Mouse (Mus musculus) ES-Bruce4 (cell line): ENCODE results near the gene Setd5. TPM values are rescaled to one million over a fixed set of nuclear protein-coding genes. Genes with fewer than 3 reads are reported as not detected.

Experiments
- H3K27ac ChIP-seq: 2 replicates; pipeline ENCODE4 v1.5.1; 2012; ENCODE audit warnings: low read length, inconsistent platforms; ENCODE audit not compliant: insufficient read depth
- H3K27me3 ChIP-seq: 2 replicates; pipeline ENCODE4 v1.6.1; 2012; ENCODE audit warnings: mild to moderate bottlenecking, low read length, inconsistent platforms; ENCODE audit not compliant: control insufficient read depth, poor library complexity, insufficient read depth, severe bottlenecking
- H3K36me3 ChIP-seq: 2 replicates; pipeline ENCODE4 v1.6.1; 2012; ENCODE audit warnings: inconsistent platforms, mild to moderate bottlenecking, low read length, moderate library complexity; ENCODE audit not compliant: control insufficient read depth, poor library complexity, insufficient read depth, severe bottlenecking
- H3K4me1 ChIP-seq: one replicate; pipeline ENCODE4 v1.8.1; 2011; ENCODE audit warnings: low read length; ENCODE audit not compliant: control insufficient read depth, insufficient read depth
- H3K4me3 ChIP-seq: 2 replicates; pipeline ENCODE4 v1.5.1; 2011; ENCODE audit warnings: low read depth, mild to moderate bottlenecking, low read length
- H3K9ac ChIP-seq: 2 replicates; pipeline ENCODE4 v1.6.1; 2012; ENCODE audit warnings: low read depth, mild to moderate bottlenecking, inconsistent platforms; ENCODE audit not compliant: poor library complexity, severe bottlenecking
- H3K9me3 ChIP-seq: replicated peaks from 2 replicates; pipeline ENCODE4 v1.6.1; 2012; ENCODE audit warnings: mild to moderate bottlenecking, low read length, inconsistent platforms; ENCODE audit not compliant: control insufficient read depth, poor library complexity, insufficient read depth, severe bottlenecking
- CTCF ChIP-seq: IDR thresholded peaks from one replicate; pipeline ENCODE4 v1.8.1; 2011; ENCODE audit warnings: low read depth, low read length
- EP300 ChIP-seq: IDR thresholded peaks from 2 replicates; pipeline ENCODE4 v1.6.1; 2011; ENCODE audit warnings: low read depth, low read length; ENCODE audit not compliant: insufficient read depth
- POLR2A ChIP-seq: IDR thresholded peaks from one replicate; pipeline ENCODE4 v1.8.1; 2011; ENCODE audit warnings: low read length; ENCODE audit not compliant: insufficient read depth
- polyA plus RNA-seq: library from polyadenylated mRNA; stranded (reverse); fragments of >200 nt; gene quantifications from 2 replicates; pipeline ENCODE4 v1.2.4, GENCODE M21; 2011; ENCODE audit warnings: low read depth; ENCODE audit not compliant: missing spikeins, insufficient read depth, insufficient read length

Gene Setd5
- polyA plus RNA-seq, 1 experiment = 233 TPM

GRCm38 (mm10) chr6:113154886-113155285, 77.7 kb downstream of the Setd5 start:
- H3K27ac ChIP-seq = no peak overlapping the region
- no peaks in the 10 kb centered on the region for H3K9me3 ChIP-seq
- no peak overlapping the region for H3K4me3 ChIP-seq
- H3K27me3 ChIP-seq = no peaks in the 10 kb centered on the region
- no peaks in the 10 kb centered on the region for H3K4me1 ChIP-seq
- peaks cover 47% of the 10 kb centered on the region for H3K36me3 ChIP-seq
- no peak overlapping the region for H3K9ac ChIP-seq
- TF ChIP-seq EP300 (no peak), POLR2A (no peak), CTCF (no peak)

GRCm38 (mm10) chr6:113156064-113156463, 78.9 kb downstream of the Setd5 start:
- H3K36me3 ChIP-seq = peaks cover 37% of the 10 kb centered on the region
- no peak overlapping the region for H3K27ac ChIP-seq
- no peaks in the 10 kb centered on the region for H3K27me3 ChIP-seq
- TF ChIP-seq POLR2A (no peak), EP300 (no peak), CTCF (no peak)
- no peak overlapping the region for H3K9ac ChIP-seq
- no peaks in the 10 kb centered on the region for H3K9me3 ChIP-seq
- no peak overlapping the region for H3K4me3 ChIP-seq
- H3K4me1 ChIP-seq = no peaks in the 10 kb centered on the region

DNA sequence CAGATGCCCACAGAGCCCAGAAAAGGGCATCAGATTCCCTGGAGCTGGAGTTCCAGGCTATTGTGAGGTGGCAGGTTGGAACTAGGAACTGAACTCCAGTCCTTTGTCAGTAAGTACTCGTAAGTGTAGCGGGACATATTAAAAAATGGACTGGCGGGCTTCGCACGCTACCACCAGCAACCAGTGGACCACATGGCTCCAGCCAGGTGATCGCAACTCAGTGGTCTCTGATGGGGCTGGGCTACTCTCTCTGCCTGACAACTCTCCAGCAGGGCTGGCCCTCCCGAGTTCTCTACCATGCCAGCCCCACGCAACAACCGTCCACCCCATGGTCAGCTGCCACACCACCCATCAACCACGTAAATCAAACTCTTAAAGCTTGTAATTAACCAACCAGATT, 82.9 kb downstream of the Setd5 start:
- H3K27ac ChIP-seq = no peak overlapping the region
- peaks cover 3% of the 10 kb centered on the region; the same call in 1 of the 2 replicates for H3K36me3 ChIP-seq
- H3K9me3 ChIP-seq = no peaks in the 10 kb centered on the region
- no peaks in the 10 kb centered on the region for H3K27me3 ChIP-seq
- H3K4me1 ChIP-seq = no peaks in the 10 kb centered on the region
- no peak overlapping the region for H3K9ac ChIP-seq
- no peak overlapping the region for H3K4me3 ChIP-seq
- no peak for TF ChIP-seq POLR2A
- TF ChIP-seq CTCF = no peak
- no peak for TF ChIP-seq EP300

- no peaks in the 10 kb centered on the region for H3K27me3 ChIP-seq
- H3K27ac ChIP-seq = no peak overlapping the region
- no peaks in the 10 kb centered on the region for H3K36me3 ChIP-seq
- no peaks in the 10 kb centered on the region for H3K9me3 ChIP-seq
- no peaks in the 10 kb centered on the region for H3K4me1 ChIP-seq
- TF ChIP-seq POLR2A (no peak), CTCF (no peak), EP300 (no peak)
- no peak overlapping the region for H3K4me3 ChIP-seq
- H3K9ac ChIP-seq = no peak overlapping the region
Observed at GRCm38 (mm10) chr6:113161982-113162381, 84.8 kb downstream of the Setd5 start.

DNA sequence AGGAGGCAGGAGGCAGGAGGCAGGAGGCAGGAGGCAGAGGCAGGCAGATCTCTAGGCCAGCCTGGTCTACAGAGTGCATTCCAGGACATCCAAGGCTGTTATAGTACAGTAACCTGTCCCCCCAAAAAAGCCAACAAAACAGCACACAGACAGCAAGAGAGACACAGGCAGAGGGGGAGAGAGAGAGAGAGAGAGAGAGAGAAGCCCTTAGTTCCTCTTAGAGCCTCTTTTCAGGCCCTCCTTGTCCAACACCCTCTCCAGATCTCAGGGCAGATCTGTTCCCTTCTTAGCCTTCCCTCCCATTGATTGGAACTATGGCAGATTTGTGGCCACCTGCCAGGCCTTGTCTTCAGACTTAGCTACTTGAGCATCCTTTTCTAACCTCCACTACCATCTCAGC, 86.3 kb downstream of the Setd5 start:
- no peaks in the 10 kb centered on the region for H3K4me1 ChIP-seq
- no peaks in the 10 kb centered on the region for H3K36me3 ChIP-seq
- H3K4me3 ChIP-seq = no peak overlapping the region
- TF ChIP-seq CTCF = no peak
- TF ChIP-seq EP300 = no peak
- no peak for TF ChIP-seq POLR2A
- no peak overlapping the region for H3K9ac ChIP-seq
- H3K27ac ChIP-seq = no peak overlapping the region
- no peaks in the 10 kb centered on the region for H3K9me3 ChIP-seq
- no peaks in the 10 kb centered on the region for H3K27me3 ChIP-seq

- Histone ChIP-seq H3K36me3 (no peaks in the 10 kb centered on the region), H3K27ac (no peak overlapping the region), H3K4me3 (no peak overlapping the region), H3K27me3 (no peaks in the 10 kb centered on the region), H3K4me1 (no peaks in the 10 kb centered on the region), H3K9me3 (no peaks in the 10 kb centered on the region), H3K9ac (no peak overlapping the region)
- no peak for TF ChIP-seq POLR2A
- TF ChIP-seq CTCF = no peak
- no peak for TF ChIP-seq EP300
Observed at GRCm38 (mm10) chr6:113166661-113167251, 89.6 kb downstream of the Setd5 start.
